ENCODE assay signal across 22 mouse cellular contexts in the genomic region with DNA sequence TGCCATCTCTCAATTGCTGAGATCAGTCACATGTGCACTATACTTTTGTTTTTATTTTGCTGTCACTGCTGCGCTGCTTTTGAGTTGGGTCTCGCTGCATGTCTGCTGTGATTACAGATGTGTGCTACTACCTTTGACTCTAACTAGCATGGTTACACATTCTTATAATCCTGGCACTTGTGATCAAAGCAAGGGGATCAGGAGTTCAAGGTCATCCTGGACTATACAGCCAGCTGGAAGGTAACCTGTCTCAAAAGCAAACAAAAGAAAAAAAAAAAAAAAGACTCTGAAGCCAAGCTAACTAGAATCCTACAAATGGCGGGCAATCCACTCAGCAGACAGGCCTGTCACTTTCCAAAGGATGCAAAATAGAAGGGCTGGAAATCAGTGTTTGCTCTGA. TPM values are rescaled to one million over a fixed set of nuclear protein-coding genes. Genes with fewer than 3 reads are reported as not detected.
A peak's percentile ranks its signal among the peaks of the same experiment; 100 is the strongest.
DNase-seq lines count a peak whose midpoint lies in the region; TF ChIP-seq lines count a peak whose summit lies in the region.
"Had no signal": no experiment of that assay in that cellular context is flagged by ENCODE, and none has a peak within 500 bp of the region (broad histone marks: within the 10 kb centered on the region; RNA-seq: fewer than 3 reads in every experiment).

No protein-coding gene starts in this region.

- no peak for TF ChIP-seq POLR2A in liver, adult 2 months (IDR thresholded peaks at IDR 0.05; ENCODE audit: extremely low read depth, insufficient read depth, low read length)
- TF ChIP-seq POLR2A in ES-Bruce4 (IDR thresholded peaks at IDR 0.05; ENCODE audit: insufficient read depth, low read length), result no peak

- H3K27ac ChIP-seq in liver, adult 2 months (replicated peaks; ENCODE audit: insufficient read depth, low read depth, low read length), result peak overlapping the region; percentile 75
- H3K27ac ChIP-seq in ES-Bruce4 (ENCODE audit: insufficient read depth, low read length), result peak overlapping the region; percentile 22; the same call in 1 of the 2 replicates

- H3K9me3 ChIP-seq in ES-Bruce4 (replicated peaks; ENCODE audit: control insufficient read depth, insufficient read depth, low read length, poor library complexity, severe bottlenecking), result no peaks in the 10 kb centered on the region
- H3K9me3 ChIP-seq: G1E had no signal

- WGBS in liver, adult 2 months, result 21% methylated on average over 3 of the region's 3 CpGs

- no peaks in the 10 kb centered on the region for H3K27me3 ChIP-seq in liver, adult 2 months (ENCODE audit: control insufficient read depth, insufficient read depth, low read length)
- no peaks in the 10 kb centered on the region for H3K27me3 ChIP-seq in ES-Bruce4 (ENCODE audit: control insufficient read depth, insufficient read depth, low read length, poor library complexity, severe bottlenecking)
- H3K27me3 ChIP-seq: CH12.LX, Patski had no signal

- peaks cover 12% of the 10 kb centered on the region for H3K79me2 ChIP-seq in liver, adult 2 months (ENCODE audit: control insufficient read depth, insufficient read depth, low read length)

- TF ChIP-seq EP300 in ES-Bruce4 (IDR thresholded peaks at IDR 0.05; ENCODE audit: insufficient read depth, low read depth, low read length), result no peak

- TF ChIP-seq CTCF in liver, adult 2 months (IDR thresholded peaks at IDR 0.05; ENCODE audit: low read depth, low read length), result no peak
- TF ChIP-seq CTCF in ES-Bruce4 (IDR thresholded peaks at IDR 0.05; ENCODE audit: low read depth, low read length), result no peak

- H3K36me3 ChIP-seq in liver, adult 2 months (ENCODE audit: control insufficient read depth, insufficient read depth, low read length), result peaks cover 40% of the 10 kb centered on the region
- H3K36me3 ChIP-seq in ES-Bruce4 (ENCODE audit: control insufficient read depth, insufficient read depth, low read length, poor library complexity, severe bottlenecking), result peaks cover 63% of the 10 kb centered on the region

- H3K4me1 ChIP-seq in liver, adult 2 months (ENCODE audit: control insufficient read depth, insufficient read depth, low read length), result peaks cover 22% of the 10 kb centered on the region
- no peaks in the 10 kb centered on the region for H3K4me1 ChIP-seq in ES-Bruce4 (ENCODE audit: control insufficient read depth, insufficient read depth, low read length)

- H3K9ac ChIP-seq in liver, adult 2 months (ENCODE audit: low read depth, low read length), result no peak overlapping the region
- no peak overlapping the region for H3K9ac ChIP-seq in ES-Bruce4 (ENCODE audit: low read depth, poor library complexity, severe bottlenecking)

- DNase-seq in heart, adult 11 months, result peak; percentile 61
- no peak for DNase-seq in heart, adult 18-20 months
- peak; percentile 98 for DNase-seq in liver, adult 2 months (ENCODE audit: extremely low read depth, low read depth, low spot score)
- DNase-seq in liver, result no peak
- DNase-seq in cerebellum, postnatal 14 days, result no peak
- DNase-seq: adrenal gland, adult 2 months; adrenal gland, adult 8-10 months; adrenal gland, postnatal 10 days; adrenal gland, postnatal 14 days; adrenal gland, postnatal 25 days; adrenal gland, postnatal 36 days; B cell, adult 2 months; cerebellum, adult 11 months; cerebellum, adult 11-12 months; cerebellum, adult 18-20 months; cerebellum, adult 2 months had no signal

- H3K4me3 ChIP-seq in liver, adult 2 months (ENCODE audit: insufficient read depth, low read depth, low read length), result no peak overlapping the region
- H3K4me3 ChIP-seq in ES-Bruce4 (ENCODE audit: low read depth, low read length), result no peak overlapping the region

RNA-seq across cellular contexts. Expression of a gene that starts 5.0 kb away (rescaled TPM):
- 10 to 100 TPM; 63.4 to 66.8 TPM for total RNA-seq in heart, adult 18-20 months (2021)
- 142 and 144 TPM in 2 replicates for total RNA-seq in liver, adult 2 months (2014; rRNA removed)
- polyA plus RNA-seq in liver, adult 2 months (2012; rRNA removed), result 129 and 260 TPM in 2 replicates
- 159 and 165 TPM in 2 replicates for polyA plus RNA-seq in ES-Bruce4 (2011; ENCODE audit: insufficient read depth, insufficient read length, low read depth, missing spikeins)

RNA-seq across cellular contexts. Expression of a gene that starts 24.7 kb away (rescaled TPM):
- total RNA-seq in heart, adult 18-20 months (2021), result 10 to 100 TPM; 58.7 to 62.7 TPM
- total RNA-seq in liver, adult 2 months (2014; rRNA removed), result 135 and 198 TPM in 2 replicates
- polyA plus RNA-seq in liver, adult 2 months (2012; rRNA removed), result 129 and 135 TPM in 2 replicates
- polyA plus RNA-seq in ES-Bruce4 (2011; ENCODE audit: insufficient read depth, insufficient read length, low read depth, missing spikeins), result 365 and 379 TPM in 2 replicates

RNA-seq across cellular contexts. Expression of a gene that starts 29.5 kb away (rescaled TPM):
- 1 to 10 TPM; 1.4 to 1.8 TPM for total RNA-seq in heart, adult 18-20 months (2021)
- total RNA-seq in liver, adult 2 months (2014; rRNA removed), result 0.13 and 0.65 TPM in 2 replicates
- 0.12 TPM in 1 of 2 replicates, not detected in the other for polyA plus RNA-seq in liver, adult 2 months (2012; rRNA removed)
- polyA plus RNA-seq in ES-Bruce4 (2011; ENCODE audit: insufficient read depth, insufficient read length, low read depth, missing spikeins), result 2.4 and 3.6 TPM in 2 replicates
- total RNA-seq: CH12.LX, MEL had no signal
- polyA plus RNA-seq: activated CD4-positive, CD25-positive, alpha-beta regulatory T cell, adult 4 months; G1E; Patski had no signal

Comparison
In these comparisons a context has a peak if more than half of its experiments do, and no peak if none do; other contexts are left out.
1. DNase-seq: peak in heart, adult 11 months (single experiment) and liver, adult 2 months (single experiment); none in heart, adult 18-20 months (0 of 2), liver (single experiment) and cerebellum, postnatal 14 days (0 of 2).